Mouse (Mus musculus) liver, embryonic 16.5 days (tissue): ENCODE results near the gene Fam184a. TPM values are rescaled to one million over a fixed set of nuclear protein-coding genes. Genes with fewer than 3 reads are reported as not detected.
"Not testable (repeated sequence)": the region's sequence is repeated elsewhere in the genome, so short reads cannot be mapped to it uniquely, and the experiment has no call there.

Source experiments
- ATAC-seq: fragments of 200-750 bp; cut with Nextera tagmentation; 2 replicates; pipeline ENCODE4 v1.8.0; 2017; ENCODE audit warnings: low read depth, mild to moderate bottlenecking, moderate number of reproducible peaks, moderate library complexity
- H3K27ac ChIP-seq: fragments of 300-500 bp; sonication (generic); 2 replicates; pipeline ENCODE4 v1.5.1; 2014; ENCODE audit warnings: mild to moderate bottlenecking, low read length
- H3K27me3 ChIP-seq: fragments of 300-500 bp; sonication (generic); 2 replicates; pipeline ENCODE4 v1.6.1; 2014; ENCODE audit warnings: low read depth, low read length, mixed read lengths; ENCODE audit not compliant: control insufficient read depth, insufficient read depth
- H3K36me3 ChIP-seq: fragments of 300-500 bp; sonication (generic); 2 replicates; pipeline ENCODE4 v1.6.1; 2014; ENCODE audit warnings: mild to moderate bottlenecking; ENCODE audit not compliant: control insufficient read depth, insufficient read depth
- H3K4me1 ChIP-seq: fragments of 300-500 bp; sonication (generic); 2 replicates; pipeline ENCODE4 v1.6.1; 2014; ENCODE audit warnings: low read depth, low read length, mixed read lengths; ENCODE audit not compliant: control insufficient read depth
- H3K4me2 ChIP-seq: fragments of 300-500 bp; sonication (generic); 2 replicates; pipeline ENCODE4 v1.6.1; 2014; ENCODE audit warnings: low read depth, low read length, mixed read lengths
- H3K4me3 ChIP-seq: fragments of 300-500 bp; sonication (generic); 2 replicates; pipeline ENCODE4 v1.5.1; 2014; ENCODE audit warnings: low read depth, mild to moderate bottlenecking, low read length
- H3K9ac ChIP-seq: fragments of 300-500 bp; sonication (generic); 2 replicates; pipeline ENCODE4 v1.6.1; 2014; ENCODE audit warnings: low read depth, low read length
- H3K9me3 ChIP-seq: fragments of 300-500 bp; sonication (generic); replicated peaks from 2 replicates; pipeline ENCODE4 v1.6.1; 2016; ENCODE audit warnings: low read length; ENCODE audit not compliant: control insufficient read depth
- WGBS: fragments of 180-500 bp; shearing (Covaris S2); extraction: QIAGEN DNeasy Blood & Tissue Kit; methylation state at CpG from one replicate; pipeline ENCODE4 v1.1.7; 2014; ENCODE audit not compliant: insufficient replicate concordance; 5-methylcytosine and 5-hydroxymethylcytosine counted together
- polyA plus RNA-seq: library from polyadenylated mRNA; unstranded; fragments of >200 nt; fragmentation: Nextera tagmentation; extraction: Ambion mirVana; gene quantifications from 2 replicates; pipeline ENCODE4 v1.2.1, GENCODE M21; 2015

Gene Fam184a
- polyA plus RNA-seq, 1 experiment from 2014 or later, result 0.21 TPM

DNA sequence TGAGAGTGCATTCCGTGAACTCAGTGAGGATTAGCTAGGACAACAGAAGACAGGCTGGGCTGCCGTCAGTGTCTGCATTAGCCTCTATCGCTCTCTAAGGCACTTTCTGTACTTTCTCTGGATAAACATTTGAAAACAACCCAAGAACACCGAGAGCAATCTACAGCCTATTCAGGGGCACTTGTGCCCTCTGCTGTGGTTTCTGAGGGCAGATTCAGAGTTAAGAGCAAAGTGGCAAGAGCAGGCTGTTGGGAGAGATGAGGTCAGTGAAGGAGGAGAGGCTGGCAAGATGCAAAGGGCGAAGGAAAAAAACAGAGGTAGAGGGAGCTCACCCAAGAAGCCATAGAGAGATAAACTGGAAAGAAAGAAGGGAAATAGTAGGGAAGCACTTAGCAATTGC, 67.7 kb downstream of the Fam184a start:
- Histone ChIP-seq H3K27ac (no peak overlapping the region), H3K4me3 (no peak overlapping the region), H3K27me3 (no peaks in the 10 kb centered on the region), H3K9me3 (no peaks in the 10 kb centered on the region), H3K9ac (no peak overlapping the region), H3K4me2 (no peak overlapping the region), H3K4me1 (no peaks in the 10 kb centered on the region), H3K36me3 (no peaks in the 10 kb centered on the region)
- WGBS, result 63% methylated on average over 5 of the region's 5 CpGs
- no peak for ATAC-seq

DNA sequence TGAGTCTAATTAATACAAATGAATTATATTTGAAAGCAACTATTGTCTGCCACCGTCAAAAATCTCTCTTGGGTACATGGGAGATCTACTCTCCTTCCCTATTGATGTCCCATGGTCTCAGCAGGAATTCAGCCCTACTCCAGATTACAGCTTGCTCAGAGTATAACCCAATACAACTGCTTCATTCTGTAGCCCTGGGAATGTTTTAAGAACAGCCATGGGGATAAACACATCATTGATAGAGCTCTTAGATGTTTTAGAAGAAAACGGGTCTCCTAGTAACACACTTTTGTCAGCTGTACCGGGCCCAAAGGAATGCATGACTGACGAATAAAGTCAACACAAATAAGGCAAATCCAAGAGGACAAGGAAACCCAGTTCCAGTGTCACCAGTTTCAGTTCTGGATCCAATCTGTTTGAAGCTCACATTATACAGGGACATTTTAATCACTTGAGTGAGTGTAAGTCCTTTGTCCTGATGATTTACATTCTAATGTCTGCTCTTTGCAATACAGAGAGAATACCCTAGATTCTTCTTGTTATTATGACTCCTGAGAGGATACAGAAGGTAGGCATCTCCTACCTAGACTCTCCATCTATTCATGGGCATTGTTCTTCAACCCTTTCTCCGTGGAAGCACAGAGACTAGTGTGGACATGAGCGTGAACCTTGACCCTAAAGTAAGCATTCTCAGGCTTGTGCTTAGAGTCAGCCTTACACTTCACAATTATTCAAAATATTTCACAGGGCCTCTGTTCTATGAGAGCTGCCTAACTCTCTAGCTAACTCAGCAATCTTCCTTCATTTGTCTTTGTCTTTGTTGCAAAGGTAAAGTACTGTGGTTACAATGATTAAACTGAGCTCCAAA, 71.0 kb downstream of the Fam184a start:
- no peak for ATAC-seq
- H3K4me2 ChIP-seq, result no peak overlapping the region
- H3K36me3 ChIP-seq, result no peaks in the 10 kb centered on the region
- no peaks in the 10 kb centered on the region for H3K9me3 ChIP-seq
- no peak overlapping the region for H3K4me3 ChIP-seq
- no peaks in the 10 kb centered on the region for H3K4me1 ChIP-seq
- 55% methylated on average over 6 of the region's 6 CpGs for WGBS
- H3K27me3 ChIP-seq, result no peaks in the 10 kb centered on the region
- no peak overlapping the region for H3K9ac ChIP-seq
- H3K27ac ChIP-seq, result no peak overlapping the region

DNA sequence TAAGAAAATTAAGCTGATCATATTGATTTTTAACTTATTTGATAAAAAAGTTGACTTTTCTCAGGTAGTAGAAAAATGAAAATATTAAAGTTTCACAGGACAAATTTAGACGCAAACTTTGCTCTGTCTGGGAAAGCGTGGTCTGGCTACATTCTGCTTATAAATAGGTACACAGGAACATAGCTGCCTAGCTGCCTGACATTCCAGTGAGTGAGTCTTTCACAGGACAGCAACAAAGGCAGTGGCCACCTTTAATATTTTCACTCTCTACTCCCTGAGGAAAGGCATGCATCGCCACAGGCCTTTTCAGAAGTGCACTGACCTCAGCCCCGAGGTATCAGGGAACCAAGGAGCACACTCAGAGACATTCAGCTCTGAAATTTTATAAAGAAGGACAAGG, 89.1 kb downstream of the Fam184a start:
- Histone ChIP-seq H3K4me1 (no peaks in the 10 kb centered on the region), H3K4me2 (no peak overlapping the region), H3K9ac (no peak overlapping the region), H3K4me3 (no peak overlapping the region), H3K27ac (no peak overlapping the region), H3K27me3 (no peaks in the 10 kb centered on the region), H3K36me3 (no peaks in the 10 kb centered on the region), H3K9me3 (no peaks in the 10 kb centered on the region)
- no peak for ATAC-seq
- WGBS, result 80% methylated on average over 4 of the region's 4 CpGs

DNA sequence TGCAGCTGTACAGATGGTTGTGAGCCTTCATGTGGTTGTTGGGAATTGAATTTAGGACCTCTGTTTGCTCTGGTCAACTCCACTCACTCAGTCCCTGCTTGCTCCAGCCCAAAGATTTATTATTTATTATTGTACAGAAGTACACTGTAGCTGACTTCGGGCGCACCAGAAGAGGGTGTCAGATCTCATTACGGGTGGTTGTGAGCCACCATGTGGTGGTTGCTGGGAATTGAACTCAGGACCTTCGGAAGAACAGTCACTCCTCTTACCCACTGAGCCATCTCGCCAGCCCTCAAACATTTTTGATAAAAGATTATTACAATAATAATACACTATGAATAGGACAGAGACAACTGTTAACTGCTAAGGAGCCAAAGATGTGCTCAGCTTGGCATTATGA, 96.7 kb downstream of the Fam184a start:
- H3K36me3 ChIP-seq, H3K4me3 ChIP-seq, H3K4me2 ChIP-seq, ATAC-seq, H3K9ac ChIP-seq, H3K9me3 ChIP-seq, H3K27me3 ChIP-seq, H3K4me1 ChIP-seq, H3K27ac ChIP-seq: not testable (repeated sequence)
- WGBS, result 54% methylated on average over 5 of the region's 5 CpGs

DNA sequence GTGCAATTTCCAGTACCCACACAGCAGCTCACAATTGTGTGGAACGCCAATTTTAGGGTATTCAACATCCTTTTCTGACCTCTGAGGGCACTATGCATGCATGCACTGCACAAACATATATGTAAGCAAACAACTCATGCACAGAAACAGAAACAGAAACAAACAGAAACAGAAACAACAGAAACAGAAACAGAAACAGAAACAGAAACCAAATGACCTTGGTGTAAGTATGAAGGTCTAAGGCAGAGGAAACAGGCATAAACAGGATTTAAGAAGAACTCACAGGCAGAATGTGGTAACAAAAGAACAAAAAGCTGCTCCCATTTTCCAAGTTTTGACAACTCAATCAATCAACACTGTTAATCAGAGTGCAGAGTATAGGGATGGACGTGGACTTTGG, 100.2 kb downstream of the Fam184a start:
- Histone ChIP-seq H3K27ac (no peak overlapping the region), H3K9me3 (no peaks in the 10 kb centered on the region), H3K4me3 (no peak overlapping the region), H3K27me3 (no peaks in the 10 kb centered on the region), H3K4me1 (no peaks in the 10 kb centered on the region), H3K9ac (no peak overlapping the region), H3K36me3 (no peaks in the 10 kb centered on the region), H3K4me2 (no peak overlapping the region)
- ATAC-seq, result no peak
- 49% methylated on average over 2 of the region's 2 CpGs for WGBS

DNA sequence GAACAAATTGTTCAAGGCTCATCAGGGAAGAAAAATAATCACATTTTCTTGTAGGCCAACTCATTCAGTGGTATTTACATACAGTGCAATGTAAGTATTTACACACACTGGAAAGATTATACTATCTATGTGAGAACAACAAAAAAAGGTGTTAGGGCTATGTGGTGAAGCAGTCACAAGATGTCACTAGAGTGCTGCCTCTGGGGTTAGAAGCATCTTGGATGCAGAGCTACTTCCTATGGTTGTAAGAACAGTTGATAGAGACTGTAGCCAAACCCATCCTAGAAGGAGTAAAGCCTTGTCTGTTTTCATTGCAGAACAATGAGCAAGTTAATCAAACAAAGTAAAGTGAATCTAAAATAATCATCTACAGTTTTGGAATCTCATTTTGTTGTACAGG, 109.4 kb downstream of the Fam184a start:
- Histone ChIP-seq H3K4me1 (no peaks in the 10 kb centered on the region), H3K36me3 (no peaks in the 10 kb centered on the region), H3K9me3 (no peaks in the 10 kb centered on the region), H3K4me3 (no peak overlapping the region), H3K27ac (no peak overlapping the region), H3K27me3 (no peaks in the 10 kb centered on the region), H3K4me2 (no peak overlapping the region), H3K9ac (no peak overlapping the region)
- no peak for ATAC-seq

DNA sequence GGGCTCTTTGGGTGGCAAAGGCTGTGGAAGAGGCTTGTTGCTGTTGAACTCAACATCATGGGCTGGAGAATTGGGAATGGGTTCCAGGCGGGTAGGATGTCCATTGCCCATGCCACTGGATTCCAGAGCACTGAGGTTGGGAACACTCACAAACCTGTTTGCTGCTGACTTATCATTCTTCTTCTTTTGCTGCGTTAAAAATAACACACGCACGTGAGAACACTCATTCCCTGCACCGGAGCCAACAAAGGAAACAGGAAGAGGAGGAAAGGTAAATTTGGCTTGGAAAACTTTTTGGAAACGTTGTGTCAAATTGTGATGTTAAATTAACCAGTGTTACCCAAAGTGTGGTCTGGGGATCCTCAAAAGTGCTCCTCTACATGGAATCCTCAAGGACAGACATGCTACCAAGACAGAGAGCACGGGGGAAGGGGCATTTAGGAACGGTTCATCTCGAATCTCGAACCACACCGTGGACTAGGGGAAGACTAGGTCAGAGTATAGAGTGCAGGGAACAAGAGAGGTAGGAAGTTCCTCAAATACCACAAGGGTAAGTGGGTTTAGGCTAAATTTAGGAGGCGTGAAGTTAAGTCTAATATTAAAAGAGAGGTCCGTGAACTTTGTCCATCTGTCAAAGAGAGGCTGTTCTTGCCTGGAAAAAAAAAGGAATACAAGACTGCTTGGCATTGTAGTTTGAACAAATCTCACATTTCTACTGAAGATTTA, 115.5 kb downstream of the Fam184a start:
- Histone ChIP-seq H3K9me3 (no peaks in the 10 kb centered on the region), H3K9ac (no peak overlapping the region), H3K4me3 (no peak overlapping the region), H3K4me1 (peaks cover 1% of the 10 kb centered on the region; the same call in 1 of the 2 replicates), H3K27ac (no peak overlapping the region), H3K4me2 (no peak overlapping the region), H3K27me3 (no peaks in the 10 kb centered on the region), H3K36me3 (no peaks in the 10 kb centered on the region)
- ATAC-seq, result no peak
- 23% methylated on average over 13 of the region's 13 CpGs for WGBS

DNA sequence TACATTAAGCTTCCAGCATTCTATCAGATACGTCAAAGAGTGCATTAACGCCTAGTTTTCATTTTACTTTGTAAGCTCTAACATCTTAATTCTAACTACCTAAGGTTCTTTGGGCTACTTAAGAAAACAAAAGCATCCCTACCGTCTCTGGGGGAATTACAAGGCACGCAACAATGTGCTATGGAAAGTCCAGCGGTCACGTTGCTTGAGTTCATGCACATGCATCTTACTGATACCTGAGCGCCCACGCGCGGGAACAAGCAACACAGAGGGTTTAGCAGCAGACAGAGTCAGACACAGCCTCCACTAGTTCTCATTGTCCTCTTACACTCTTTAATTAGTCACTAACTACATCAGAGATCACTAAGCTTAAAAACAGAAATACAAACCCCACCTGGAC, 116.8 kb downstream of the Fam184a start:
- Histone ChIP-seq H3K9ac (no peak overlapping the region), H3K9me3 (no peaks in the 10 kb centered on the region), H3K36me3 (no peaks in the 10 kb centered on the region), H3K27ac (no peak overlapping the region), H3K4me2 (no peak overlapping the region), H3K4me3 (no peak overlapping the region), H3K4me1 (peaks cover 3% of the 10 kb centered on the region; the same call in 1 of the 2 replicates), H3K27me3 (no peaks in the 10 kb centered on the region)
- ATAC-seq, result no peak
- 77% methylated on average over 10 of the region's 10 CpGs for WGBS

DNA sequence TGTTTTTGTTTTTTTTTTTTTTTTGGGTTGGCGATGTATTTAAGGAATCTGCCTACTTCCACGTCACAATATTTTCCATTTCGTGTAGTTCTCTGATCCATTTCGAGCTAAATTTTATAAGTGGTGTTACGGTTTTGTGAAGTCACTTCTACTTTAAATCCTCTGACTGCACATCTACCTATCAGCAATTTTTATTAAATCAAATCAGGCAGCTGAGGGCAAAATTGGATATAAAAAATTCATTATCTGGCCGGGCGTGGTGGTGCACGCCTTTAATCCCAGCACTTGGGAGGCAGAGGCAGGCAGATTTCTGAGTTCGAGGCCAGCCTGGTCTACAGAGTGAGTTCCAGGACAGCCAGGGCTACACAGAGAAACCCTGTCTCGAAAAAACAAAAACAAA, 120.6 kb downstream of the Fam184a start, which contains the start of gene Mcm9:
Mcm9 (minus strand) TSS at position 101 of the 400 bp plus-strand sequence.
- H3K9ac ChIP-seq, result peak within 1 kb of the TSS; percentile 75
- H3K4me1 ChIP-seq, H3K9me3 ChIP-seq, ATAC-seq, H3K27me3 ChIP-seq, H3K36me3 ChIP-seq: not testable (repeated sequence)
- WGBS, result 50% methylated on average over 10 of the region's 10 CpGs
- H3K4me2 ChIP-seq, result peak within 1 kb of the TSS; percentile 64
- H3K27ac ChIP-seq, result peak within 1 kb of the TSS; percentile 87
- H3K4me3 ChIP-seq, result peak within 1 kb of the TSS; percentile 88
